Mouse (Mus musculus): Measurements from ENCODE around the gene Dscaml1.

Dscaml1 gene

DNA sequence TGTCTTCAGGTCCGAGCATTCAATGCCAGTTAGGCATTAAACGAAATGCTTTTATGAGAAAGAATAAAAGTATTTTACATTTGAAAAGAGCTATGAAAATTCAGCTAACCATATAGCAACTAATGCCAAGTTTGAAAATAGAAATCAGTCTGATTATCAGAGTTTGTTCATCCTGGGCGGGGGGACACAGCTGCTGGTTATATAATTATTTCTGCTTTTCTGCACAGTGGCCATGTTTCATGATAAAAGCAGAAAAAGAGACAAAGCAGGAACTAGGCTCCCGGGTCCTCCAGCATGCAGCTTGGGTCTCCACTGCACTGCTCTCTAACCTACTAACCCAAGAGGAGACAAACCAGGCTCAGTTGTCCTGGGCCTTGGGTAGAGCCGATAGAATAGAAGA, 143.9 kb downstream of the Dscaml1 start:
- no peak for DNase-seq (ENCODE audit: low spot score)

GRCm38 (mm10) chr9:45572787-45573492, 146.5 kb downstream of the Dscaml1 start:
- DNase-seq (ENCODE audit: low spot score): no peak

DNA sequence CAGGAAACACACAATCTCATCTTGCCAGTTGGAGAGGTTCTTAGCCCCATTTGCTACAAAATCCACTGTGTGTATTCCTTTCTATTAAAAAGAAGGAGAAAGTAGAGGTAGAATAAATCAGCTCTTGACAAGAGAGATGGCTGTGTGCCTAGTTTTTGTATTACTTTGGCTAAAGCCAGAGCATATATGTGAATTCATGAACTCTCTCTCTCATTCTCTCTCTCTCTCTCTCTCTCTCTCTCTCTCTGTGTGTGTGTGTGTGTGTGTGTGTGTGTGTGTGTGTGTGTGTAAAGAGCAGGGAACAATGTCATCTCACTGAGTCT, 147.0 kb downstream of the Dscaml1 start:
- DNase-seq (ENCODE audit: low spot score): no peak

DNA sequence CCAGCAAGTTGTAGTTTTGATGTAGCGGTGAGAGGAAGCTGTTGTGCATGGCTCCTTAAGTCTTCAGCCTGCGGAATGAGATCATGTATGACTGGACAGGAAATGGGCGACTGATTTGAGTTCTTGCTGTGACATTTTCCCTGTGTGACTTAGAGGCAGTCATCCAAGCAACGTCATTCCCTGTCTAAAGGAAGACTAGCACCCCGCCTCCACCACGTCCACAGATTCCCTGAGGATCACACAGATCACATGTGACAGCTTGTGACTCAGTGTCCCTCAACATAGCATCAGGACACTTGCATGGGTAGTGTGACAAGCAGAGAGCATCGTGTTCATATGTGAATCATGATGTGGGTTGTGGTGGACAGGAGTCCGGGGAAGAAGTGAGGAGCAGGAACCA, 147.6 kb downstream of the Dscaml1 start:
- no peak for DNase-seq (ENCODE audit: low spot score)

GRCm38 (mm10) chr9:45580069-45580795, 153.8 kb downstream of the Dscaml1 start:
- no peak for DNase-seq (ENCODE audit: low spot score)

- no peak for DNase-seq (ENCODE audit: low spot score)
These were observed 160.0 kb downstream of the Dscaml1 start for GRCm38 (mm10) chr9:45586475-45586874.

- DNase-seq (ENCODE audit: low spot score): no peak
These were observed 161.3 kb downstream of the Dscaml1 start for GRCm38 (mm10) chr9:45587704-45588103.

GRCm38 (mm10) chr9:45589867-45590266, 163.4 kb downstream of the Dscaml1 start:
- peak; percentile 15 for DNase-seq (ENCODE audit: low spot score)

GRCm38 (mm10) chr9:45591061-45591460, 164.6 kb downstream of the Dscaml1 start:
- no peak for DNase-seq (ENCODE audit: low spot score)

DNA sequence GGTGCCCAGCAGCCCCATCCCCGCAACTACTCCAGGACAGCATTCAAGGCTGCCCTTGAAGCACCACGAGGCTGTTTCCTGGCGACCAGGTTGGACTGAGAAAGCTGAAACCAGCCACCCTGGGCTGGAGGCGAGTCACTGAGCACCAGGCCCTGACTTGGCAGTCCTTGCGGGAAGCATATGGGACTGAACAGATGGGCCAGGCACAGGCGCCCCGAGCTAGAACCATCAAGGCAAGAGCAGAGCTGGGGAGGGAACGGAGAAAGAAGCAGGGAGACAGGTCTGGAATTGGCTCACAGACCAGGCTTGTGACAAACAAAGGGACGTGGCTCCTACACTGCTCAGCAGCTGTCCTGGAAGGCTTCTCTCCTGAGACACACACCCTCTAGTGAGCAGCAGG, 165.9 kb downstream of the Dscaml1 start:
- no peak for DNase-seq (ENCODE audit: low spot score)

DNA sequence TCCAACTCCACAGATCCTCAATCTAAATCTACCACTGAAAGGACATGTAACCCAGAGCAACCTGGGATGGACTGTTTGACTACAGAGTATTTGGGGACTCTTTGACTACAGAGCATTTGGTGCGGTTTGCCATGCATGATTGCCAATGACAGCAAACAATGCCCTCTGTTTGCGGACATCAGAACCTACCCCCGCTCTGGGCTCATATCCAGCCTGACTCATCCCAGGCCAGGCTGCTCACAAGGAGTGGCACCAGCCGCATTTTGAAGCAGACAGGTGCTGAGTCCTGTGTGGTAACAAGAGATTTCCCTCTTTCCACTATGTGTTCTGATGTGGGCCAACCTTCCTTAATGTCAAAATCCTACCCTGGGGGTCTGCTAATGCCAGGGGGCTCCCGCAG, 171.7 kb downstream of the Dscaml1 start:
- DNase-seq (ENCODE audit: low spot score): no peak

DNA sequence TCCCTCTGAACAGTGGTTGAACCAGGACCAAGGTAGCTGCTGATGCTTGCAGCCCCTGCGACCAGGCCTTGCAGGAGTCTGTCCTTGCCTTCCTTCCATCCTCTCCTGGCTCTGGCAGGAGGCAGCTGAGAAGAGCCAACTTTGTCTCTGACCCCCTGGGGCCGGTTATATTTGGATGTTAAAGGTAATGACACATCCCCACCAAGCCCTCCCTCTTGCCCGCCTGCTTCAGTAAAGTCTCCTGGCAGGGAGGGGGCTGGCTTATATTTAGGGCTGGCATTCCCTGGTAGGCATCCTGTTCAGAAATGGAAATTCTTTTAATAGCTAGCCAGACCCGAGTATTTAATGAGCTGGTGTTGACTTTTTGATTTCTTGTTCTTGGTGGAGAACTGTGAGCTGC, 172.9 kb downstream of the Dscaml1 start:
- DNase-seq (ENCODE audit: low spot score): no peak

DNA sequence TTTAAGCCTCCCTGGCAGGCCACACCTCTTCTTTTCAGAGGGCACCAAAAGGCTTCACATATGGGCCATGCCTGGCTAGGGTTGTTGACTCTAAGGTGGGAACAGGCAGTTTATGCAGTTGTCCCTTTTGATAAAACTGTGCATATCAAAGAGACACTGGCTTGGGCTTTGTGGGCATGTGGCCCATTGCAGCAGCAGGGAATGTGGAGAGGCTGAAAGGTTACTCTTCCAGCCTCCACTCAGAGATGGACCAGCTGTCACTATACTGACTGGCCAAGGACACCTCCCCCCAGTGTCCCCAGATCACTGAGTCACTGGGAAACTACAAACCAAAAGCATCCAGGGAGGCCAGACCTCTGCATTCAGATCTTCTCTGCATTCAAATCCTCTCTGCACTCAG, 180.9 kb downstream of the Dscaml1 start:
- no peak for DNase-seq (ENCODE audit: low spot score)

DNA sequence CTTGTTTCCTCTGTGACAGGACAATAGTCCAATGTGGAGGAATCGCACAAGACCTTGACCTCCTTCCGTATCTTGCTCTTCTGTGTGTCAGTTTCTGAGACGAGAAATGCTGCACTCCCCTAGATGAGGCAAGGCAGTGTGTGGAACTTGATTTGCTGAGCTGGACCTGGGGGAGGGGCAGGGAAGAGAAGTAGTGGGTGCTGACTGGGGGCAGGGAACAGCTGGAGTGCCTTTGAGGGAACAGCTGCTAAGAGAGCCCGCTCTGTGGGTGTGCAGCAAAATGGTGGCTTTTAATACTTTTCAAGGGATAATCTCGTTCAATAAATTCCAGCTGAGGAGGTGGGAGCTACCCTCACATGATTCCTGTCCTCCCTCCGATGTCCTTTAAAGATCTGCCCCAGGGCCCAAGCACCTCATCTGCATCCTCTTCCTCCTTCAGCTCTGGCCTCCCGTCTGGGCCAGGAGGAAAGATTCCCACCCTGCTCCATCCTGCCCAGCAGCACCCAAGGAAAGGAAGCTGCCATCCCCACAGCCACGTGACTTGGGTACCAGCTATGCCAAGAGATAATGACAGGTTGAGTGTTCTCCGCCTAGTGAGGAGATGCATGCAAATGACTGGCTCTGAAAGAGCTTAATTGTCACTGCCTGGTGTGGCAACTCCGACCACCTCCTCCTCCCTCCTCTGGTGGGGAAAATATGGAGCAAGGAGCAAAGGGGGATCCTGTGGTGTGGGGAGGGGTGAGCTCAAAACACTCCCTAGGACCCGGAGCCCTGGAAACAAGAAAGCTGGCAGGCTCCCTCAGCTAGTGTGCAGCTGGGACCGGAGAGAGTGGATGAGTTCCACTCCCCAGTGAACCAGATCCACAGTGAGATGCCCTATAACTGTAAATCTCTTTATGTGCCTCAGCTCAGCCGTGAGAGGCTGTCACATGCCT, 181.9 kb downstream of the Dscaml1 start:
- DNase-seq (ENCODE audit: low spot score): no peak

DNA sequence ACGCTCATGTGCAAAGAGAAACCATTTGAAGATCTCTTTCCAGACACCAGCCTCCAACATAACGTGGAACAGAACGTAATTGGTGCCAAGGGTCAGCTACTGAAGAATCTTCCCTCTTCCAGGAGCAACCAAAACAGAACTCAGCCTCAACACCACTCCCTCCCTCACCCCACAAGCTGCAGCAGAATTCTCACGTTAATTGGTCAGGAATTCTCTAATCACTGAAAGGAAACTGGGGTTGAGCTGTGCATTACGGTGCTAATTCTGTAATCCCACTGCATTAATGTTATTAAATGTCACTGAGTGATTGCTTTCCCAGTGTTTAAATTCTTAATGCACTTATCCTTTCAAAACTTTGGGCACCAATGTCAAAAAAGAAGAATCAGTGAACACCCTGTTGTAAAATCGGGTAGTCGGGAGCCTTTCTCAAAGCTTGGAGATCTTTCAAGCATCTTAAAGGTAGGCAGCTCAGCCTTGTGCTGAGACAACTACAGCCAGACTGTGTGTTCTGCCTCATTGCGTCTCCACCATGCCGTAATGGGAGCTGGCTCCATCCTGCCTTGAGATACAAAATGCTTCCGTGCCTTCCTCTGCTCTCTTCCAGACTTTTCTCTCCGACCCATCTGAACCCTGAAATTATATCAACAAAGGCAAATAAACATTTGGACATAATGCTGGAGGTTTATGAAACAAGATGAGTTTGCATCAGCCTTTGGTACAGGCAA, 184.1 kb downstream of the Dscaml1 start:
- no peak for DNase-seq (ENCODE audit: low spot score)

DNA sequence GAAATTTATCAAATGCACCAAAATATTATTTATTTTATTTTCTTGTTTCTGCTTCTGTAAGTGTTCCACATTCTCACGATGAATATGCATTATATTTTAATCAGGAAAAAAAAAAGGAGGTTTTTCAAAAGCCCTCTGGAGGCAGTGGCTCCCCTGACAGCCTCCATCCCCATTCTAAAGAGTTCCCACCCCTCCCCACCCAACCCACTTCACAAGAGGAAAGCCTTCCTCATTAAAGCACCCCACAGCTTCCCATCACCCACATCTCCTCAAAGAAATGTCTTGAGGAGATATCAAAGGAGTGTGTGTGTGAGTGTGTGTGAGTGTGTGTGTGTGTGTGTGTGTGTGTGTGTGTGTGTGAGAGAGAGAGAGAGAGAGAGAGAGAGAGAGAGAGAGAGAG, 188.2 kb downstream of the Dscaml1 start:
- no peak for DNase-seq (ENCODE audit: low spot score)

DNA sequence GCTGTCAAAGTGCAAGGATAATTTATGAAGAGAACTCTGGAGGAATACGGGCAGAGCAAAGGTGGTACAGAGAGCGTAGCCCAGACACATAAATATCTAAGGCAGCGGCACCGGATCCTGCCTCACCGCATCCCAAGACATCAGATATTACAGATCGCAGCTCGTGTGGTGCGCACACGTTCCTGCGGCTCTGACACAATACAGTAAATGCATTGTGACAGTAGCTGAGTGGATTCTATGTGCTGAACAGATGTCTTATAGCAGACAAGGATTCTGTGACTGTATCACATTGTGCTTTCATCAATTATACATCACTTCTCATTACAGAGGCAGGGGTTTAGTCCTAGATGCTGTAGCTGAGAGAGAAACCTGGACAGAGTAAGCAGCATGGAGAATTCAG, 191.5 kb downstream of the Dscaml1 start:
- no peak for DNase-seq (ENCODE audit: low spot score)

DNA sequence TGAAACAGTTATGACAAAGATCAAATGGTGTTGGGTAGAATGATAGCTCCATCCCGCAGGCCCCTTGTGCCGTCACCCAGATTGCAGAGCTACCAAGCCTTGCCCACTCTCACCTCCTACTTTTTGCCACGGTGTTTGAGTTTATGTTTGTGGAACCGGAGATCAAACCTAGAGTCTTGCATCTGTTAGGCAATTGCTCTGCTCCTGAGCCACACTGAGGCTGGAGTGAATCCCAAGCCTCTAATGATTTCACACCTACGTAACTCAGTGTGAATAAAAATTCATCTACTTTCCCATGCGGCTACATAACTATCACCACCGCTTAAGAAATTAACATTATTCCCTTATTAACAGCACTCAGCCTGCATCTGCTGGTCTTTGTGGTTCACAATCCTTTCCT, 192.0 kb downstream of the Dscaml1 start:
- no peak for DNase-seq (ENCODE audit: low spot score)

- no peak for DNase-seq (ENCODE audit: low spot score)
These were observed 193.6 kb downstream of the Dscaml1 start for GRCm38 (mm10) chr9:45620049-45620448.

GRCm38 (mm10) chr9:45620920-45621319, 194.5 kb downstream of the Dscaml1 start:
- no peak for DNase-seq (ENCODE audit: low spot score)

- DNase-seq (ENCODE audit: low spot score): no peak
These were observed 199.5 kb downstream of the Dscaml1 start for GRCm38 (mm10) chr9:45625889-45626446.

GRCm38 (mm10) chr9:45632520-45632919, 206.1 kb downstream of the Dscaml1 start:
- no peak for DNase-seq (ENCODE audit: low spot score)
